Mouse (Mus musculus) fat pad, adult 2 months (tissue): ENCODE results near the gene Nfia.
A peak's percentile ranks its signal among the peaks of the same experiment; 100 is the strongest.

Source experiments
- DNase-seq: peaks from one replicate; pipeline ENCODE4 v3.0.0-alpha.2; 2011; ENCODE audit warnings: low read depth, low spot score; ENCODE audit errors: extremely low read depth

The Nfia gene

DNA sequence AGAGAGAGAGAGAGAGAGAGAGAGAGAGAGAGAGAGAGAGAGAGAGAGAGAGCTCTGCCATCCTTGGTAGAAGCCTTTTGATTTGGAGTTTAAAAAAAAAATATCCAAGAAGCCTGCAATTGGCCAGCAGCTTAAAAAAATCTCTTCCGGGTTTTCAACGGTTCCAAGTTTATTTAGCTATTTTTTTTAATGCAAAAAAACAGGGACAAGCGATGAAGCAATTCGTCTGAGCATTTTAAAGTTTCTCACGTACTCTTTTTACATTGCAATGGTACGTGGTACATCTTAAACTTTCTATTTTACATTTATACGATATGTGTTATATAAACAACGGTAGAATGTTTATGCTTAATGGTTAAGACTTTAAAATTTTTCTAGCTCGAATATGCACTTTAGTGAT is at the start of gene Nfia:
Nfia (plus strand) TSS at position 94 of the 400 bp plus-strand sequence.
- DNase-seq: no peak

GRCm38 (mm10) chr4:97723374-97723773 is 49.2 kb upstream of the Nfia start:
- DNase-seq: no peak

DNA sequence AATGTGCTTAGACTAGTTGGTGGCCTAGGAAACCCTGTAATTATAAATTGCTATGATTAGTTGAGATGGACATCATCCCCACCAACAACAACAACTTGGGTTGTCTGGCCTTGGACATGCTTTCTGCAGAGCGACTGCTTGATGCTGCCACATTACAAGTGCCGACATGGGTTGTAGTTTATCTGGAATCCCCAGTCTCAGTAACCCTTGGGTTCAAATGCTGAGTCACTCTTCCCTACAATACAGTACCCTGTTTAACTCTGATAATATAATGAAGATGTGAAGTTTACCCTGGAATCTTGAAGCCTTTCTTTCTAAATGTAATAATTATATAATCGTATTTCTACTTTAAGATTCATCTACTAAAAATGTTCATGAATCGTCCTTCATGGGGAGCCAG is 44.0 kb upstream of the Nfia start:
- DNase-seq: no peak

DNA sequence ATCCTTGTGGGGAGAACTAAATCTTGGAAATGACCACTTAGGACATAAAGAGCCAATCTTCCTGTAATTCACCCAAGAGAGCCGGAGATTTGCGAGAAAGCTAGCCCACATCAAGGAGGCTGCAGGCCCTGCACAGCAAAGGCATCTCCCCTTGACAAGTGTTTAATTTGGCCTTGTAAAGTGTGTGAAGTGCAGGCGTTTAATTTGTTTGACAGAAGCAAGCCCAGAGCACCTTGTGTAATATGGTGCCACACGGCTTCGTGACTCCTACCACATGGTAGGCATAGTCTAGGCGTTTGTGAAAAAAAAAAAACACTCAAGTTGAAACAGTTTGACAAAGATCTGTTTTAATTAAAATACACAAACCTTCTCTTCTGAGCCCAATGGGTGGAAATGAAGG is 42.5 kb upstream of the Nfia start:
- DNase-seq: no peak

DNA sequence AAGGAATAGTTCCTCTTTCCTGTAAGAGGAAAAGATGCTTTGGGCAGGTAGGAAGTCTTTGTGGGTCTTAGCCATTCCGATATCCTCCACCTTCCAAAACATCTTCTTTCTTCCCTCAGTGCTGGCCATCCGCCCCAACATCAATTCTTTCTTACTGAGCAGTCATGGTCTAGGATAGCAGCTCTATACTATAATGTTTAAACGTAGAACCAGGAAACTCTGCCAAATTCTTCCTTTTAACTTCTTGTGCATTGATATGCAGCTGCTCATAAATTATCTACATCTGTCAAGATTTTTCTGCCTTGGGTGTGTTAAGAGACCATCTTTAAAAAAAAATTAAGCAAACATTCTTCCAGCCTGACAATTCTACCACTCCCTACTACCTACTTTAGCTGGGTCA is 42.1 kb upstream of the Nfia start:
- DNase-seq: no peak

- DNase-seq: no peak
Measured at GRCm38 (mm10) chr4:97733392-97733791, 39.1 kb upstream of the Nfia start.

- DNase-seq: no peak
Measured at GRCm38 (mm10) chr4:97743932-97744331, 28.6 kb upstream of the Nfia start.

- no peak for DNase-seq
Measured at GRCm38 (mm10) chr4:97745296-97746105, 27.0 kb upstream of the Nfia start.

- DNase-seq: no peak
Measured at GRCm38 (mm10) chr4:97746106-97746900, 26.2 kb upstream of the Nfia start.

GRCm38 (mm10) chr4:97750401-97750800 is 22.1 kb upstream of the Nfia start:
- no peak for DNase-seq

- peak; percentile 92 for DNase-seq
Measured at GRCm38 (mm10) chr4:97751030-97751482, 21.5 kb upstream of the Nfia start.

- no peak for DNase-seq
Measured at GRCm38 (mm10) chr4:97751483-97752251, 20.9 kb upstream of the Nfia start.

GRCm38 (mm10) chr4:97752276-97753010 is 20.1 kb upstream of the Nfia start:
- DNase-seq: no peak

GRCm38 (mm10) chr4:97753521-97753920 is 19.0 kb upstream of the Nfia start:
- DNase-seq: no peak

DNA sequence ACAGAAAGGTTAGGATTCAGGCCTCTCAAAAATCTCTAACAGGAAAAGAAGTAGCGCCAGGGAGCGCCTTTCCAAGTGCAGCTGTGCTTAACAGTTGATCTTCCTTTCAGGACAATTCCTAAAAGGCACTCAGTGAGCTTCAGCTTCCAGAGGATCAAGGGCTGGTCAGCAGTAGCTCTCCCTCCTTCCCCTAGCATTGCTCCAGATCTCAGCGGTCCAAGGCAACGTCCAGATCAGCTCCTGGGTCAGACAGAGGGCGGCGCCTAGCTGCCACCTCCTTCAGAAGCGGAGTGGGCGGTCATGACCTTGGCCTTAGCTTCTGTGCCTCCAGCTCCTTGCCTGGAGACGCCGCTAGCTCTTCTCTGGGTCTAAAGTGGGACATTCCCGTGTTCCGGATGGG is 18.3 kb upstream of the Nfia start:
- DNase-seq: no peak

GRCm38 (mm10) chr4:97757207-97757977 is 15.1 kb upstream of the Nfia start:
- DNase-seq: no peak

DNA sequence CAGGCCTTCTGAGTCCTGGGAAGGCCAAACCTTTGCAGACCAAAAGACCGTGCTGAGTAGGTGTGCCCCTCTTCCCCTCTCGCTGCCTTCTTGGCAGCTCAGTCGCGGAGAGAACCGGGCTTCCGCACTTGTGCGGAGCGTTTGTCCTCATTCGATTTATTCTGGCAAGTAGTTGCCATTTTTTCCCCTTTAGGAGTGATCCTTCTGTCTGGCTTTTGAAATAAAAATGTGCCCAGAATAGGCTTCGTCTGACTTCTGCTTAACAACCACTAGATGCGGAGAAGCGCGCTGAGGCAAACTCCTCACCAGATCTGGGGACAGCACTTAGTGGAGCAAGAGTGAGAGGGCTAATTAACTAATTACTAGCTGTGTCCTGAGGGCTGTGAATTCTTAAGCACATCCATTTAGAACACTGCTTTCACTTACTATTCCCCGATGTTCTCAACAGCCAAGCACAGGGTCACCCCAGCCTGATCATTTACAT is 14.5 kb upstream of the Nfia start:
- DNase-seq: no peak

DNA sequence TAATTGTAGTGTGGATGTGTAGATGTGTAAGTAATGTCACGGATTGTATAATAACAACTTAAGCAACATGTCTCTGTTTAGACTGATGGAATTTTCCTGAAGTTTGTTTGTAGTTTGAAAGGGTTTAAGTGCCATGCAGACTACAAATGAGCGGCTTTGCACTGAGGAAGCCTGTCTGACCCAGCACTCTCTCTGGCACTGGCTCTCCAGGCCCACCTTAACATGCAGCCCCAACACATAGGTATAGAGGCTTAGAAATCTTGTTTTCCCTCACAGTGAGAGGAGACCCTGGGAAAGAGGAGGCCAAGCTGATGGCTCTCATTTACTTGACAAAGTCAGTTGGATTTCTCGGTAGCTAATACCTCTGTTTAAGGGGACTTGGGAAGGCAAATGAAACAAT is 13.9 kb upstream of the Nfia start:
- DNase-seq: no peak

DNA sequence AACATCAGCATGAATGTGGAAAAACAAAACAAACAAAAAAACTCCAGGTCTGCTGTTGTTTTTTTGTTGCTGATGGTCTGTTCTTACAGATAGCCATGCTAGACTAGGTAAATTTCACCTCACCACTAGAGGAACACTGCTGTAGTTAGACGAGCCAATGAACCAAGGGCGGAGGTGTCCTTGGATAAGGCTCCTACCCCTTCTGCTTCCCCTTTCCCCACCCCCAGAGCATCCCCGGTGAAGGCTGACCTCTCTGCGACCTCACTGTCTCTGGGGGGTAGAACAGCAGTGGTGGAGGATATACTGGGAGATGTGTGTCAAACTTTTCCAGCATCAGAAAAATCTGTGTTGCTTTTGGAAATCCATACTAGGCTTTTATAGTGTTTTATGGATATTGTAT is 7.9 kb upstream of the Nfia start:
- DNase-seq: no peak
